Mouse (Mus musculus) heart, embryonic 14.5 days (tissue): ENCODE measurements at regions not wholly inside any gene's neighbourhood (a gene's known extent, or its start where the extent isn't known, plus 50 kb on each side); places are given as distances from the start of the nearest gene placed in this dataset.
A peak's percentile ranks its signal among the peaks of the same experiment; 100 is the strongest.

Experiments
- ATAC-seq: fragments of 200-750 bp; cut with Nextera tagmentation; 2 replicates; pipeline ENCODE4 v1.8.0; 2017; ENCODE audit warnings: low read depth, moderate TSS enrichment; ENCODE audit not compliant: insufficient number of reproducible peaks, insufficient read depth, low FRiP score
- H3K27ac ChIP-seq, 2 experiments: fragments of 200-500 bp in 1 of 2; fragments of 300-500 bp in 1 of 2; sonication (generic) in 1 of 2; replicated peaks in 1 of 2; 2 replicates each; pipeline ENCODE4 v1.5.1; 2012 to 2014; ENCODE audit warnings: low read depth in 2 of 2, low read length in 2 of 2, control low read depth in 1 of 2, mild to moderate bottlenecking in 1 of 2, mixed read lengths in 1 of 2; ENCODE audit not compliant: control insufficient read depth in 1 of 2, insufficient read depth in 1 of 2
- H3K27me3 ChIP-seq: fragments of 300-500 bp; sonication (generic); 2 replicates; pipeline ENCODE4 v1.6.1; 2014; ENCODE audit warnings: mild to moderate bottlenecking, low read length, control low read depth; ENCODE audit not compliant: control insufficient read depth, insufficient read depth
- H3K36me3 ChIP-seq: fragments of 300-500 bp; sonication (generic); 2 replicates; pipeline ENCODE4 v1.6.1; 2014; ENCODE audit warnings: mild to moderate bottlenecking, control low read depth, low read length, mixed read lengths; ENCODE audit not compliant: control insufficient read depth, insufficient read depth
- H3K4me1 ChIP-seq, 2 experiments: fragments of 200-500 bp in 1 of 2; fragments of 300-500 bp in 1 of 2; sonication (generic) in 1 of 2; 2 replicates each; pipeline ENCODE4 v1.6.1; 2012 to 2014; ENCODE audit warnings: low read length in 2 of 2, control low read depth in 1 of 2, mixed read lengths in 1 of 2; ENCODE audit not compliant: control insufficient read depth in 2 of 2, insufficient read depth in 2 of 2
- H3K4me2 ChIP-seq: fragments of 300-500 bp; sonication (generic); 2 replicates; pipeline ENCODE4 v1.6.1; 2014; ENCODE audit warnings: mild to moderate bottlenecking, low read length
- H3K4me3 ChIP-seq, 2 experiments: fragments of 200-500 bp in 1 of 2; fragments of 300-500 bp in 1 of 2; sonication (generic) in 1 of 2; 2 replicates each; pipeline ENCODE4 v1.5.1; 2012 to 2014; ENCODE audit warnings: low read length in 2 of 2, mild to moderate bottlenecking in 2 of 2, control low read depth in 1 of 2, low read depth in 1 of 2, moderate library complexity in 1 of 2; ENCODE audit not compliant: control insufficient read depth in 1 of 2, insufficient read depth in 1 of 2
- H3K9ac ChIP-seq: fragments of 300-500 bp; sonication (generic); 2 replicates; pipeline ENCODE4 v1.6.1; 2014; ENCODE audit warnings: mild to moderate bottlenecking, low read length
- H3K9me3 ChIP-seq: fragments of 300-500 bp; sonication (generic); 2 replicates; pipeline ENCODE4 v1.6.1; 2016; ENCODE audit warnings: low read length, control low read depth; ENCODE audit not compliant: control insufficient read depth
- WGBS: fragments of 180-500 bp; shearing (Covaris S2); extraction: QIAGEN DNeasy Blood & Tissue Kit; methylation state at CpG from one replicate; pipeline ENCODE4 v1.1.7; 2014; 5-methylcytosine and 5-hydroxymethylcytosine counted together

- no peak for ATAC-seq
- Histone ChIP-seq H3K9ac (no peak overlapping the region), H3K4me2 (no peak overlapping the region), H3K4me1 (no peaks in the 10 kb centered on the region), H3K36me3 (no peaks in the 10 kb centered on the region), H3K9me3 (0 out of 2 replicates have a peak, but pooled peaks cover 4% of the 10 kb centered on the region), H3K27ac (no peak overlapping the region), H3K27me3 (no peaks in the 10 kb centered on the region), H3K4me3 (no peak overlapping the region)
- 66% methylated on average over 11 of the region's 11 CpGs for WGBS
Measured at GRCm38 (mm10) chr4:152834421-152835110, 356.9 kb upstream of the Kcnab2 start.

GRCm38 (mm10) chr4:152833411-152834310 lies 356.0 kb upstream of the Kcnab2 start:
- WGBS, result 66% methylated on average over 23 of the region's 23 CpGs
- Histone ChIP-seq H3K27ac (no peak overlapping the region), H3K4me3 (no peak overlapping the region), H3K4me1 (no peaks in the 10 kb centered on the region), H3K4me2 (no peak overlapping the region), H3K9ac (no peak overlapping the region), H3K36me3 (no peaks in the 10 kb centered on the region), H3K27me3 (no peaks in the 10 kb centered on the region), H3K9me3 (0 out of 2 replicates have a peak, but pooled peaks cover 5% of the 10 kb centered on the region)
- ATAC-seq, result no peak

GRCm38 (mm10) chr4:152832757-152833363 lies 355.2 kb upstream of the Kcnab2 start:
- WGBS, result 81% methylated on average over 10 of the region's 10 CpGs
- Histone ChIP-seq H3K4me2 (no peak overlapping the region), H3K4me3 (no peak overlapping the region), H3K27ac (no peak overlapping the region), H3K36me3 (no peaks in the 10 kb centered on the region), H3K27me3 (no peaks in the 10 kb centered on the region), H3K9ac (no peak overlapping the region), H3K9me3 (0 out of 2 replicates have a peak, but pooled peaks cover 11% of the 10 kb centered on the region), H3K4me1 (no peaks in the 10 kb centered on the region)
- ATAC-seq, result no peak

GRCm38 (mm10) chr4:152825185-152825584 lies 347.5 kb upstream of the Kcnab2 start:
- Histone ChIP-seq H3K4me3 (no peak overlapping the region), H3K4me1 (no peaks in the 10 kb centered on the region), H3K27me3 (no peaks in the 10 kb centered on the region), H3K36me3 (no peaks in the 10 kb centered on the region), H3K9me3 (0 out of 2 replicates have a peak, but pooled peaks cover 9% of the 10 kb centered on the region), H3K9ac (no peak overlapping the region), H3K4me2 (no peak overlapping the region), H3K27ac (no peak overlapping the region)
- WGBS, result 32% methylated on average over 7 of the region's 12 CpGs
- ATAC-seq, result no peak

GRCm38 (mm10) chr4:152816139-152816757 lies 338.6 kb upstream of the Kcnab2 start:
- no peaks in the 10 kb centered on the region for H3K4me1 ChIP-seq
- H3K9me3 ChIP-seq, result no peaks in the 10 kb centered on the region
- ATAC-seq, result no peak
- no peaks in the 10 kb centered on the region for H3K27me3 ChIP-seq
- H3K27ac ChIP-seq, result no peak overlapping the region
- H3K4me2 ChIP-seq, result no peak overlapping the region
- no peaks in the 10 kb centered on the region for H3K36me3 ChIP-seq
- H3K9ac ChIP-seq, result no peak overlapping the region
- H3K4me3 ChIP-seq, result no peak overlapping the region
- 74% methylated on average over 17 of the region's 17 CpGs for WGBS

- no peak overlapping the region for H3K4me3 ChIP-seq
- no peaks in the 10 kb centered on the region for H3K9me3 ChIP-seq
- WGBS, result 76% methylated on average over 7 of the region's 7 CpGs
- no peak overlapping the region for H3K27ac ChIP-seq
- H3K4me2 ChIP-seq, result no peak overlapping the region
- no peaks in the 10 kb centered on the region for H3K36me3 ChIP-seq
- no peak overlapping the region for H3K9ac ChIP-seq
- H3K27me3 ChIP-seq, result no peaks in the 10 kb centered on the region
- no peak for ATAC-seq
- no peaks in the 10 kb centered on the region for H3K4me1 ChIP-seq
Measured at GRCm38 (mm10) chr4:152806611-152807010, 328.9 kb upstream of the Kcnab2 start.

DNA sequence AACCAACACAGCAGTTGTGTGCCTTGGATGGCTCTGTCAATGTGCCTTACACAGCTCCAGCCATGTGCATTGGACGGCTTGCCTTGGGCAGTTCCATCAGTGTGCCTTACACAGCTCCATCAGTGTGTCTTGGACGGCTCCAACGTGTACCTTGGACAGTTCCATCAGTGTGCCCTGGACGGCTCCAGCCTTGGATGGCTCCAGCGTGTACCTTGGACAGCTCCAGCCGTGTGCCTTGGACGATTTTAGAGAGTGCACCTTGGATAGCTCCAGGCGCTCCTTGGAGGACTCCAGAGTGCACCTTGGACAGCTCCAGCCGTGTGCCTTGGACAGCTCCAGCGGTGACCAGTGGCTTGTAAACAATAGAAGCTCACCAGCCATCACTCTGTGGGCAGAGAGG lies 321.7 kb upstream of the Kcnab2 start:
- peak; percentile 47; the same call in 1 of the 2 replicates for ATAC-seq
- H3K9me3 ChIP-seq, result peaks cover 7% of the 10 kb centered on the region; the same call in 1 of the 2 replicates
- no peaks in the 10 kb centered on the region for H3K4me1 ChIP-seq
- no peak overlapping the region for H3K9ac ChIP-seq
- H3K4me3 ChIP-seq, result no peak overlapping the region
- no peaks in the 10 kb centered on the region for H3K36me3 ChIP-seq
- no peaks in the 10 kb centered on the region for H3K27me3 ChIP-seq
- no peak overlapping the region for H3K27ac ChIP-seq
- H3K4me2 ChIP-seq, result no peak overlapping the region
- WGBS, result 14% methylated on average over 10 of the region's 10 CpGs
